Mouse (Mus musculus) heart, adult 11 months (tissue): ENCODE measurements at regions not wholly inside any gene's neighbourhood (a gene's known extent, or its start where the extent isn't known, plus 50 kb on each side); places are given as distances from the start of the nearest gene placed in this dataset.
"Not testable (repeated sequence)": the region's sequence is repeated elsewhere in the genome, so short reads cannot be mapped to it uniquely, and the experiment has no call there.

ENCODE experiments used
- DNase-seq: peaks from one replicate; pipeline ENCODE4 v3.0.0; 2022

- peak; percentile 23 for DNase-seq
These were observed 82.7 kb downstream of the Pmp22 start for GRCm38 (mm10) chr11:63211501-63211900.

- peak; percentile 88 for DNase-seq
These were observed 84.3 kb downstream of the Pmp22 start for GRCm38 (mm10) chr11:63213043-63213442.

GRCm38 (mm10) chr11:63213901-63214425 is 85.2 kb downstream of the Pmp22 start:
- peak; percentile 45 for DNase-seq

GRCm38 (mm10) chr11:63215993-63216392 is 87.2 kb downstream of the Pmp22 start:
- DNase-seq = peak; percentile 10

GRCm38 (mm10) chr11:63217049-63217448 is 88.3 kb downstream of the Pmp22 start:
- DNase-seq = peak; percentile 64

GRCm38 (mm10) chr11:63226471-63226870 is 97.7 kb downstream of the Pmp22 start:
- DNase-seq = peak; percentile 79

GRCm38 (mm10) chr11:63230786-63231185 is 102.0 kb downstream of the Pmp22 start:
- peak; percentile 91 for DNase-seq

GRCm38 (mm10) chr11:63233172-63233966 is 104.6 kb downstream of the Pmp22 start:
- no peak for DNase-seq

GRCm38 (mm10) chr11:63234481-63234880 is 105.7 kb downstream of the Pmp22 start:
- peak; percentile 10 for DNase-seq

GRCm38 (mm10) chr11:63238655-63239054 is 109.9 kb downstream of the Pmp22 start:
- no peak for DNase-seq

GRCm38 (mm10) chr11:63243906-63244416 is 115.2 kb downstream of the Pmp22 start:
- peak; percentile 39 for DNase-seq

- DNase-seq = peak; percentile 48
These were observed 116.3 kb downstream of the Pmp22 start for GRCm38 (mm10) chr11:63245041-63245440.

- peak; percentile 65 for DNase-seq
These were observed 117.4 kb downstream of the Pmp22 start for GRCm38 (mm10) chr11:63246052-63246661.

GRCm38 (mm10) chr11:63252012-63252856 is 123.5 kb downstream of the Pmp22 start:
- peak; percentile 80 for DNase-seq

- DNase-seq = peak; percentile 92
These were observed 124.3 kb downstream of the Pmp22 start for GRCm38 (mm10) chr11:63252968-63253602.

- no peak for DNase-seq
These were observed 135.8 kb downstream of the Pmp22 start for GRCm38 (mm10) chr11:63264432-63265061.

GRCm38 (mm10) chr11:63266290-63266689 is 137.5 kb downstream of the Pmp22 start:
- not testable (repeated sequence) for DNase-seq

GRCm38 (mm10) chr11:63276641-63277040 is 147.9 kb downstream of the Pmp22 start:
- DNase-seq = peak; percentile 70

- no peak for DNase-seq
These were observed 153.1 kb downstream of the Pmp22 start for GRCm38 (mm10) chr11:63281839-63282238.

GRCm38 (mm10) chr11:63282541-63282940 is 153.8 kb downstream of the Pmp22 start:
- DNase-seq = peak; percentile 39

- DNase-seq = no peak
These were observed 157.2 kb downstream of the Pmp22 start for GRCm38 (mm10) chr11:63286026-63286425.

- DNase-seq = no peak
These were observed 159.0 kb downstream of the Pmp22 start for GRCm38 (mm10) chr11:63287766-63288165.
